ENCODE assay signal across 26 mouse cellular contexts in the genomic region with DNA sequence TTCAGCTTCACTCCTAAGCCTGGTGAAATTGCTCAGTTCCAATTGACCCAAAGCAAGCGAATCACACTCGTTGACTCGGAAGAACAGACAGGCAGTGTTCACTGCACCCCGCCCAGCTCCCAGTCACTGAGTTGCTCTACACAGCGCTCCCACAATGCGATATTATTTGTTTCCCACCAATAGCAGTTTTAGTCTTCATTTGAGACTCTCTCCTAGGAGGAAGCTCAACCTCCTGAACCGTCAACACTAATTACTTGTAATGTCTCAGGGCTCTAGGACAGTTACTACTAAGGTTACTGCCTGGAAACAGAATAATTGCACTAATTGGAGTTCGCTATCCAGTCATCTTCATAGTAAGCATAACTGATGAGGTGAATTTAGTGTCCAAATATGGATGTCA. TPM values are rescaled to one million over a fixed set of nuclear protein-coding genes. Genes with fewer than 3 reads are reported as not detected.
A peak's percentile ranks its signal among the peaks of the same experiment; 100 is the strongest.
DNase-seq lines count a peak whose midpoint lies in the region; ATAC-seq and TF ChIP-seq lines count a peak whose summit lies in the region.
"Had no signal": no experiment of that assay in that cellular context is flagged by ENCODE, and none has a peak within 500 bp of the region (broad histone marks: within the 10 kb centered on the region; RNA-seq: fewer than 3 reads in every experiment).

No protein-coding gene starts in this region.

- no peak for DNase-seq in embryonic facial prominence, embryonic 14.5 days (ENCODE audit: low spot score)
- no peak for DNase-seq in embryonic facial prominence, embryonic 10.5 days (ENCODE audit: low spot score)
- no peak for DNase-seq in midbrain, postnatal 0 days (ENCODE audit: low spot score)
- no peak for DNase-seq in midbrain, embryonic 14.5 days
- DNase-seq: adrenal gland, postnatal 14 days; B cell, adult 2 months; cerebellum, adult 11-12 months; cerebellum, adult 9-10 months; cerebellum, postnatal 25 days; gastrocnemius, postnatal 10 days; heart, adult 2 months; heart, postnatal 14 days had no signal

- no peak overlapping the region for H3K4me2 ChIP-seq in embryonic facial prominence, embryonic 14.5 days (ENCODE audit: low read depth, low read length)
- H3K4me2 ChIP-seq in hindbrain, embryonic 13.5 days: no peak overlapping the region
- H3K4me2 ChIP-seq in hindbrain, embryonic 12.5 days (replicated peaks): no peak overlapping the region
- no peak overlapping the region for H3K4me2 ChIP-seq in midbrain, postnatal 0 days (ENCODE audit: low read depth, low read length, poor library complexity, severe bottlenecking)
- no peak overlapping the region for H3K4me2 ChIP-seq in midbrain, embryonic 14.5 days (ENCODE audit: low read length)
- H3K4me2 ChIP-seq: embryonic facial prominence, embryonic 13.5 days; forebrain, embryonic 13.5 days; heart, embryonic 11.5 days; heart, embryonic 15.5 days had no signal

- H3K9ac ChIP-seq in embryonic facial prominence, embryonic 14.5 days (ENCODE audit: low read depth, low read length): no peak overlapping the region
- no peak overlapping the region for H3K9ac ChIP-seq in hindbrain, embryonic 13.5 days
- H3K9ac ChIP-seq in hindbrain, embryonic 12.5 days: no peak overlapping the region
- no peak overlapping the region for H3K9ac ChIP-seq in midbrain, postnatal 0 days (replicated peaks; ENCODE audit: low read length, poor library complexity, severe bottlenecking)
- H3K9ac ChIP-seq in midbrain, embryonic 14.5 days (replicated peaks; ENCODE audit: low read length): no peak overlapping the region
- H3K9ac ChIP-seq: embryonic facial prominence, embryonic 13.5 days; forebrain, embryonic 13.5 days; heart, embryonic 15.5 days had no signal

- no peak overlapping the region for H3K4me3 ChIP-seq in embryonic facial prominence, embryonic 14.5 days (ENCODE audit: low read depth, low read length)
- no peak overlapping the region for H3K4me3 ChIP-seq in embryonic facial prominence, embryonic 10.5 days
- H3K4me3 ChIP-seq in hindbrain, embryonic 13.5 days: no peak overlapping the region
- H3K4me3 ChIP-seq in hindbrain, embryonic 12.5 days: no peak overlapping the region
- H3K4me3 ChIP-seq in midbrain, postnatal 0 days (ENCODE audit: low read depth, low read length): no peak overlapping the region
- no peak overlapping the region for H3K4me3 ChIP-seq in midbrain, embryonic 14.5 days (replicated peaks; ENCODE audit: low read depth, low read length)
- H3K4me3 ChIP-seq: embryonic facial prominence, embryonic 13.5 days; forebrain, embryonic 13.5 days; heart, adult 2 months; heart, embryonic 15.5 days; hindbrain, embryonic 10.5 days had no signal

- 70% methylated on average over 8 of the region's 8 CpGs for WGBS in embryonic facial prominence, embryonic 14.5 days
- 69% methylated on average over 8 of the region's 8 CpGs for WGBS in embryonic facial prominence, embryonic 10.5 days
- 78% methylated on average over 8 of the region's 8 CpGs for WGBS in hindbrain, embryonic 13.5 days
- WGBS in hindbrain, embryonic 12.5 days: 81% methylated on average over 8 of the region's 8 CpGs
- WGBS in midbrain, postnatal 0 days: 75% methylated on average over 8 of the region's 8 CpGs
- 86% methylated on average over 8 of the region's 8 CpGs for whole genome bisulfite sequencing in midbrain, embryonic 14.5 days

- H3K9me3 ChIP-seq in embryonic facial prominence, embryonic 14.5 days (ENCODE audit: control insufficient read depth, low read length): no peaks in the 10 kb centered on the region
- no peaks in the 10 kb centered on the region for H3K9me3 ChIP-seq in embryonic facial prominence, embryonic 10.5 days
- H3K9me3 ChIP-seq in hindbrain, embryonic 13.5 days: no peaks in the 10 kb centered on the region
- H3K9me3 ChIP-seq in hindbrain, embryonic 12.5 days (replicated peaks): no peaks in the 10 kb centered on the region
- H3K9me3 ChIP-seq in midbrain, postnatal 0 days (ENCODE audit: low read length): no peaks in the 10 kb centered on the region
- no peaks in the 10 kb centered on the region for H3K9me3 ChIP-seq in midbrain, embryonic 14.5 days (ENCODE audit: control insufficient read depth, low read length)
- H3K9me3 ChIP-seq: embryonic facial prominence, embryonic 13.5 days; forebrain, embryonic 13.5 days; heart, embryonic 15.5 days; hindbrain, embryonic 10.5 days had no signal

- ATAC-seq in embryonic facial prominence, embryonic 14.5 days (ENCODE audit: low read depth): peak; percentile 41; the same call in 1 of the 2 replicates
- ATAC-seq in hindbrain, embryonic 13.5 days (ENCODE audit: low FRiP score): no peak
- ATAC-seq in hindbrain, embryonic 12.5 days (ENCODE audit: low FRiP score): no peak
- 0 out of 2 replicates have a peak, but pooled peaks have one; percentile 24 for ATAC-seq in midbrain, postnatal 0 days (ENCODE audit: low FRiP score)
- ATAC-seq in midbrain, embryonic 14.5 days (ENCODE audit: low FRiP score, low TSS enrichment): no peak
- ATAC-seq in megakaryocyte, adult 5-6 weeks (ENCODE audit: poor library complexity, severe bottlenecking): no peak
- ATAC-seq: activated CD4-positive, CD25-positive, alpha-beta regulatory T cell, adult 4 months; CD4-positive, CD25-positive, alpha-beta regulatory T cell, adult 4 months; forebrain, embryonic 13.5 days; inflammation-experienced regulatory T-cells, adult 6 months; intestine, postnatal 0 days; Patski had no signal

- no peaks in the 10 kb centered on the region for H3K27me3 ChIP-seq in embryonic facial prominence, embryonic 14.5 days (replicated peaks; ENCODE audit: control insufficient read depth, insufficient read depth, low read length)
- H3K27me3 ChIP-seq in embryonic facial prominence, embryonic 10.5 days (replicated peaks; ENCODE audit: low read depth, poor library complexity, severe bottlenecking): no peaks in the 10 kb centered on the region
- H3K27me3 ChIP-seq in hindbrain, embryonic 13.5 days: no peaks in the 10 kb centered on the region
- no peaks in the 10 kb centered on the region for H3K27me3 ChIP-seq in hindbrain, embryonic 12.5 days
- H3K27me3 ChIP-seq in midbrain, postnatal 0 days (ENCODE audit: insufficient read depth, low read length): no peaks in the 10 kb centered on the region
- H3K27me3 ChIP-seq in midbrain, embryonic 14.5 days (ENCODE audit: control insufficient read depth, insufficient read depth, low read length): no peaks in the 10 kb centered on the region
- H3K27me3 ChIP-seq: embryonic facial prominence, embryonic 13.5 days; forebrain, embryonic 13.5 days; heart, embryonic 15.5 days; Patski had no signal

- peaks cover 42% of the 10 kb centered on the region for H3K36me3 ChIP-seq in embryonic facial prominence, embryonic 14.5 days (ENCODE audit: control insufficient read depth, insufficient read depth, low read length)
- H3K36me3 ChIP-seq in embryonic facial prominence, embryonic 10.5 days (replicated peaks): peaks cover 82% of the 10 kb centered on the region
- peaks cover 36% of the 10 kb centered on the region for H3K36me3 ChIP-seq in hindbrain, embryonic 13.5 days
- H3K36me3 ChIP-seq in hindbrain, embryonic 12.5 days: peaks cover 46% of the 10 kb centered on the region; the same call in 1 of the 2 replicates
- H3K36me3 ChIP-seq in midbrain, postnatal 0 days (ENCODE audit: insufficient read depth, low read length): peaks cover 4% of the 10 kb centered on the region; the same call in 1 of the 2 replicates
- peaks cover 30% of the 10 kb centered on the region for H3K36me3 ChIP-seq in midbrain, embryonic 14.5 days (ENCODE audit: control insufficient read depth, insufficient read depth, low read length)
- H3K36me3 ChIP-seq: G1E; heart, embryonic 15.5 days had no signal

- no peak for TF ChIP-seq CTCF in midbrain, postnatal 0 days (IDR thresholded peaks at IDR 0.05)

- H3K27ac ChIP-seq in embryonic facial prominence, embryonic 14.5 days (replicated peaks; ENCODE audit: low read depth, low read length): no peak overlapping the region
- H3K27ac ChIP-seq in embryonic facial prominence, embryonic 10.5 days (replicated peaks): no peak overlapping the region
- H3K27ac ChIP-seq in hindbrain, embryonic 13.5 days: peak overlapping the region; percentile 35; the same call in 1 of the 2 replicates
- H3K27ac ChIP-seq in hindbrain, embryonic 12.5 days: no peak overlapping the region
- no peak overlapping the region for H3K27ac ChIP-seq in midbrain, postnatal 0 days (ENCODE audit: low read depth, low read length)
- H3K27ac ChIP-seq in midbrain, embryonic 14.5 days (replicated peaks; ENCODE audit: low read depth, low read length): no peak overlapping the region
- H3K27ac ChIP-seq: embryonic facial prominence, embryonic 13.5 days; forebrain, embryonic 13.5 days; heart, adult 2 months; heart, embryonic 15.5 days; hindbrain, embryonic 10.5 days had no signal

- peaks cover 4% of the 10 kb centered on the region; the same call in 1 of the 2 replicates for H3K4me1 ChIP-seq in embryonic facial prominence, embryonic 14.5 days (ENCODE audit: control insufficient read depth, insufficient read depth, low read length)
- H3K4me1 ChIP-seq in embryonic facial prominence, embryonic 10.5 days: peaks cover 18% of the 10 kb centered on the region
- H3K4me1 ChIP-seq in hindbrain, embryonic 13.5 days (replicated peaks): peaks cover 90% of the 10 kb centered on the region
- H3K4me1 ChIP-seq in hindbrain, embryonic 12.5 days: peaks cover 58% of the 10 kb centered on the region
- peaks cover 24% of the 10 kb centered on the region for H3K4me1 ChIP-seq in midbrain, postnatal 0 days (ENCODE audit: insufficient read depth, low read length)
- peaks cover 56% of the 10 kb centered on the region for H3K4me1 ChIP-seq in midbrain, embryonic 14.5 days (ENCODE audit: control insufficient read depth, insufficient read depth, low read length)
- H3K4me1 ChIP-seq: heart, embryonic 15.5 days had no signal

RNA-seq across cellular contexts. Expression of gene Basp1, which starts 13.3 kb away (rescaled TPM):
- polyA plus RNA-seq in embryonic facial prominence, embryonic 14.5 days (2014; fragmentation: Nextera tagmentation; extraction: Ambion mirVana): 52.6 and 57.0 TPM in 2 replicates
- 48.4 and 50.7 TPM in 2 replicates for polyA plus RNA-seq in embryonic facial prominence, embryonic 10.5 days (2016; fragmentation: Nextera tagmentation; extraction: Ambion mirVana)
- 202 and 215 TPM in 2 replicates for polyA plus RNA-seq in hindbrain, embryonic 13.5 days (2015; fragmentation: Nextera tagmentation; extraction: Ambion mirVana)
- polyA plus RNA-seq in hindbrain, embryonic 12.5 days (2016; fragmentation: Nextera tagmentation; extraction: Ambion mirVana): 381 and 469 TPM in 2 replicates
- total RNA-seq in midbrain, postnatal 0 days (2014; rRNA removed): 1,178 and 1,429 TPM in 2 replicates
- polyA plus RNA-seq in midbrain, postnatal 0 days (2015; fragmentation: Nextera tagmentation; extraction: Ambion mirVana): 480 and 547 TPM in 2 replicates
- 227 and 382 TPM in 2 replicates for polyA plus RNA-seq in midbrain, embryonic 14.5 days (2014; fragmentation: Nextera tagmentation; extraction: Ambion mirVana)
- 4.0 and 4.4 TPM in 2 replicates for total RNA-seq in megakaryocyte, adult 5-6 weeks (2015)
- 5.8 and 6.8 TPM in 2 replicates for total RNA-seq in megakaryocyte, adult 5-6 weeks (2017)
- total RNA-seq: G1E had no signal
- polyA plus RNA-seq: activated CD4-positive, CD25-positive, alpha-beta regulatory T cell, adult 4 months; G1E had no signal

Comparison
In these comparisons a context has a peak if more than half of its experiments do, and no peak if none do; other contexts are left out.
1. ATAC-seq: peak in embryonic facial prominence, embryonic 14.5 days (single experiment) and midbrain, postnatal 0 days (single experiment); none in hindbrain, embryonic 13.5 days (single experiment), hindbrain, embryonic 12.5 days (single experiment), midbrain, embryonic 14.5 days (single experiment) and megakaryocyte, adult 5-6 weeks (single experiment).